Mouse (Mus musculus) brain, embryonic 14.5 days (tissue): Measurements from ENCODE around the gene Krt83. TPM values are rescaled to one million over a fixed set of nuclear protein-coding genes. Genes with fewer than 3 reads are reported as not detected.

ENCODE experiments used
- DNase-seq: peaks from one replicate; pipeline ENCODE4 v3.0.0-alpha.2; 2011; ENCODE audit warnings: low read depth
- CTCF ChIP-seq: fragments of 200-500 bp; IDR thresholded peaks from 2 replicates; pipeline ENCODE4 v1.5.1; 2012; ENCODE audit warnings: inconsistent platforms, mild to moderate bottlenecking, moderate library complexity, borderline replicate concordance; ENCODE audit not compliant: insufficient read depth, insufficient read length; ENCODE audit errors: extremely low read depth
- POLR2A ChIP-seq: fragments of 200-500 bp; IDR thresholded peaks from 2 replicates; pipeline ENCODE4 v1.6.1; 2012; ENCODE audit warnings: mild to moderate bottlenecking, inconsistent platforms, borderline replicate concordance; ENCODE audit not compliant: poor library complexity, insufficient read depth, insufficient read length, severe bottlenecking; ENCODE audit errors: extremely low read depth
- polyA plus RNA-seq: library from polyadenylated mRNA; depleted of rRNA; stranded (reverse); fragments of >200 nt; gene quantifications from 2 replicates; pipeline ENCODE4 v1.2.3, GENCODE M21; 2012; rRNA removed

Gene Krt83
- polyA plus RNA-seq, 1 experiment = not detected

GRCm38 (mm10) chr15:101458361-101458930 lies 32.9 kb downstream of the Krt83 start:
- peak; percentile 55 for DNase-seq
- TF ChIP-seq CTCF = no peak
- no peak for TF ChIP-seq POLR2A

GRCm38 (mm10) chr15:101455891-101456290 lies 35.4 kb downstream of the Krt83 start:
- TF ChIP-seq POLR2A (no peak), CTCF (no peak)
- no peak for DNase-seq

- no peak for DNase-seq
- TF ChIP-seq POLR2A (no peak), CTCF (no peak)
These were observed 36.0 kb downstream of the Krt83 start for GRCm38 (mm10) chr15:101455292-101455691.

- DNase-seq = no peak
- TF ChIP-seq CTCF (no peak), POLR2A (no peak)
These were observed 36.5 kb downstream of the Krt83 start for GRCm38 (mm10) chr15:101454774-101455173.

- no peak for TF ChIP-seq POLR2A
- TF ChIP-seq CTCF = peak; percentile 77
- peak; percentile 54 for DNase-seq
These were observed 38.1 kb downstream of the Krt83 start for GRCm38 (mm10) chr15:101453093-101453736.

GRCm38 (mm10) chr15:101447444-101447843 lies 43.9 kb downstream of the Krt83 start, which contains the start of gene Krt88:
Krt88 (plus strand) TSS chr15:101447744.
- TF ChIP-seq POLR2A (no peak), CTCF (no peak)
- DNase-seq = no peak

- TF ChIP-seq CTCF (no peak), POLR2A (no peak)
- DNase-seq = peak; percentile 37
These were observed 44.7 kb downstream of the Krt83 start for GRCm38 (mm10) chr15:101446572-101446971.

- TF ChIP-seq CTCF (no peak), POLR2A (no peak)
- DNase-seq = peak; percentile 32
These were observed 50.5 kb downstream of the Krt83 start for GRCm38 (mm10) chr15:101440837-101441236.

GRCm38 (mm10) chr15:101438555-101438954 lies 52.8 kb downstream of the Krt83 start, which contains the start of gene Krt87:
Krt87 (minus strand) TSS chr15:101438804.
- TF ChIP-seq CTCF (no peak), POLR2A (no peak)
- peak; percentile 20 for DNase-seq

- no peak for DNase-seq
- TF ChIP-seq CTCF = no peak
- no peak for TF ChIP-seq POLR2A
These were observed 54.7 kb downstream of the Krt83 start for GRCm38 (mm10) chr15:101436611-101437010.

Other genes starting within 250 kb of the Krt83 start
- 5.4 and 10.5 TPM in 2 replicates for gene Nr4a1, start 237.2 kb downstream of the Krt83 start, polyA plus RNA-seq
- 58.9 and 75.1 TPM in 2 replicates for gene Atg101, start 207.2 kb downstream of the Krt83 start, polyA plus RNA-seq
- gene 6030408B16Rik, start 198.3 kb downstream of the Krt83 start, polyA plus RNA-seq = 0.41 and 0.42 TPM in 2 replicates
- 0.19 and 0.22 TPM in 2 replicates for gene Krt80, start 121.3 kb downstream of the Krt83 start, polyA plus RNA-seq
- gene Krt7, start 80.5 kb downstream of the Krt83 start, polyA plus RNA-seq = 1.4 and 4.1 TPM in 2 replicates
- gene Krt87, start 52.7 kb downstream of the Krt83 start, polyA plus RNA-seq = 0.11 and 0.18 TPM in 2 replicates
- not detected in 2 replicates for gene Krt88, start 43.8 kb downstream of the Krt83 start, polyA plus RNA-seq
- gene Krt81, start 27.8 kb downstream of the Krt83 start, polyA plus RNA-seq = not detected in 2 replicates
- 0.08 TPM in 1 of 2 replicates, not detected in the other for gene Krt86, start 18.0 kb downstream of the Krt83 start, polyA plus RNA-seq
- not detected in 2 replicates for gene Gm49425, start 25.7 kb upstream of the Krt83 start, polyA plus RNA-seq
- gene Krt84, start 41.3 kb upstream of the Krt83 start, polyA plus RNA-seq = not detected in 2 replicates
- not detected in 2 replicates for gene Krt82, start 59.2 kb upstream of the Krt83 start, polyA plus RNA-seq
- 0.10 and 0.11 TPM in 2 replicates for gene Krt90, start 71.4 kb upstream of the Krt83 start, polyA plus RNA-seq
- 0.06 and 0.07 TPM in 2 replicates for gene Krt75, start 82.4 kb upstream of the Krt83 start, polyA plus RNA-seq
- not detected in 2 replicates for gene Gm5414, start 136.7 kb upstream of the Krt83 start, polyA plus RNA-seq
- gene Gm5478, start 155.9 kb upstream of the Krt83 start, polyA plus RNA-seq = not detected in 2 replicates
- not detected in 2 replicates for gene Krt6b, start 188.8 kb upstream of the Krt83 start, polyA plus RNA-seq
- gene Krt6a, start 202.8 kb upstream of the Krt83 start, polyA plus RNA-seq = 0.29 and 0.57 TPM in 2 replicates
- 33.7 and 53.0 TPM in 2 replicates for gene Krt5, start 221.4 kb upstream of the Krt83 start, polyA plus RNA-seq